Mouse (Mus musculus) right cerebral cortex, postnatal 14 days (tissue): ENCODE measurements around the gene Ache.

Experiments used
- DNase-seq: peaks from one replicate; pipeline ENCODE4 v3.0.0; 2022

Ache gene

DNA sequence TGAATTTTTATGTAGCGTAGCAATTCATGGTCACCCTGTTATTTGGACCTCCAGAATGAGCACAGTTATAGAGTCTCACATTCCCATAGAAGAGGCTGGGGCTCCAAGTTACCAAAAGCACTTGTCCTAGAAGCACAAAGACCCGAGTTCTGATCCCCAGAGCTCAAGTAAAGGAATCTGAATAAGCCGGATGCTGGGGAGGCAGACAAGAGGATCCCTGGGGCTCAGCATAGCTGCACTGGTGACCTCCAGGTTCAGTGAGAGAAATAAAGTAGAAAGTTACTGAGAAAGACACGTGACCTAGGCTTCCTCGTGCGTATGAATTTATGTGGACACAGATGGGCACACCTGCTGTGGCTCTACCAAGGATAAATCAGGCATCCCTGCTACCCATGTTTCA, 47.7 kb downstream of the Ache start:
- DNase-seq, result no peak

DNA sequence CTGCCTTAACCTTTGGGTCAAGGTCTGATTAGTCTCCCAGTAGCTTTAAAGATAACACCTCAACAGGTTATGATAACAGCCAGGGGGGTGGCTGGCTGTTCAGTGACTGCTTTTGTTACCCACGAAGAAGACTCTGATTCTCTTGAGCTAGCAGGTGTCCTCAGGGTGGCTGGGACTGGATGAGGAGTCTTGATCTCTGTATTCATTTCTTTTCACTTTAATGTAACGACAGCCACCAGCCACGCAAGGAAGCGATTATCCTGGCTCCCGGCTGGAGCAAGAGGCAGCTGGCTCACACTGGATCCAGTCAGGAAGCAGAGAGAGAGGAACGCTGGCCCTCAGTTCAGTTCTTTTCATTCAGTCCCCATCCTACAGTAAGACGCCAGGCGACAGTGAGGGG, 49.9 kb downstream of the Ache start:
- DNase-seq, result no peak

DNA sequence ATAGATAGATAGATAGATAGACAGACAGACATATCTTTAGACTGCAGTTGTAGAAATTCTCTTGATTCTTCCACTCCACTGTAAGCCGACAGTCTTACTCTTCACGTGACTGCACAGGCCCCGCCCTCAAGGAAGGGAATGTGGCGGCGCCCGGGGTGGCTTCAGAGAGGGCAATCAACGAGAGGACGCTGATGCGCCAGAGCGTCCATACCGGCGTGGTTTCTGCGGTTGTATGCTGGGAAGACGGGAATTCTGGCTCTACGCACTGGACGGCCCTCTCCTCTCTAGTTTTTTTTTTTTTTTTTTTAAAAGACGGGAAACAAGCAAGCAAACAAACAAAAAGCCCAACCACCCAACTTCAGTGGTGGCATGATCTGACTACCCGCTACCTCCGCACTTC, 50.9 kb downstream of the Ache start:
- peak; percentile 89 for DNase-seq

DNA sequence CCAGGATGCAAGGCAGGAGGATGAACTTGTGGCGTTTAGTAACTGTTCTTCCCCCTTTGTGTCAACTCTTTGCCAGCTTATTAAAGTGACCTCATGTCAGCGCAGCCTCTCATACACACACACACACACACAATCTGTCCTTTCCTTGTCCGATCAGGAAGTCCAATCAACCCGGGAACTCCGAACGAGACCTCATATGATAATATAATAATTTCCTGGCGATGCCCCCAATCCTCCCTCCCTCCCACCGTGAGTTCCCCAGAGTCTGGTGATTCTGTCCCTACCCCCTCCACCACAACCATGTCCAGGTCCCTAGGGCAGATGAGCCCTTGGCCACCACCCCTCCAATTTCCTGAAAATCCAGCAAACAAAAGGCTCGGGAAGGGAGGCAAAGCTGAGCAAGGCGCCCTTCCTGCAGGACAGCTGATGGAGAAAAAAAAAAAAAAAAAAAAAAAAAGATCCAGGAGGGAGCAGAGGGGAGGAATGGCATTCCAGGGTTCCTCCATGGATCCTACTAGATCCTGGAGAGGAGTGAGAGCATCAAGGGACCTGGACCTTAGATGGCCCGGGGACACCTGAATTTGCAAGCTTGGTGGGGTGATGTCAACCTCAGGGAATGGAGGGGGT, 51.5 kb downstream of the Ache start:
- no peak for DNase-seq

DNA sequence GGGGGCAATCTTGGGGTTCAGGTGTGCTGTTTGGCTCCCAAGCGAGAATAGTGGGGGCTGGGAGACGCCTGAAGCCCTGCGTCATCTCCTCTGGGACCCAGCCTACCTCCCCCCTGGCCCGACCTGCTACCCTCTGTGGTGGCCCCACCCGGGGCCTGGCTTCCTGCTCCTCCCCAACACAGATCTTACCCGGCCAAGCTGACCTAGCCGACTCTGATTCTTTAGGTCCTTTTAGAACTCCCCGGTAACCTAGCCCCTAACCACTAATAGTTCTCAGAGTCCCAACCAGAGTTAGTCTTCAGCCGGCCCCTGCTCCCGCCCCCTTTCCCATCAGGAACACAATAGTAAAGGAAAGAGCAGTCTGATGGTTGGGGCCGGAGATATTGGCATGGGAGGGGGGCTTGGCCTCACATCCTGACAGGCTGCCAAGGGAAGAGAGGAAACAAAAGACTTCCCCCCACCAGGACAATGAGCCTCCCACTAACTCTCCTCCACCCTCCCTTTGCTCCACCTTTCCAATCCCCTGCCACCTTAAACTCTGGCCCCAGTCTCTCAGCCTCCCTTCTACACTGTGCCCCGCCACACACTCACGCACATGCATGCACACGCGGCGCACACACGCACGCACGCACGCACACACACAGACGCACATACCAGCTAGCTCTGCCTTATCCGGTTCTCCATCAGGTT, 52.1 kb downstream of the Ache start:
- DNase-seq, result peak; percentile 30

DNA sequence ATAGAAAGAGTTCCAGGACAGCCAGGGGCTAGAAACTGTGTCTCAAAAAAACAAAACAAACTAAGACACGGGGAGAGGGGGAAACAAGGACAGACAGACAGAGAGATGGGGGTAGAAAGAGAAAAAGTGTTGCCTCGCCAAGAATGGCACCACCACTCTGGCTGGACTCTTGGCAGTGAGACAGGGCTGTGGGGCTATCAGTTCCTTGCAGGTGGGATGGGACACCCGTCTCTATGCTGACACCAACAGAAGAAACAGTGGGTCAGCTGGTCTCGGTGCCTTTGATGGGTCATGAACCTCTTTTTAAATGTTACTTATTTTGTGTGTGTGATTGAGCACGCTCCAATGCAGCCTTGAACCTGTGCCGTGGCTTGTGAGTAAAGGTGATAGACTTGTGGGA, 52.9 kb downstream of the Ache start:
- DNase-seq, result no peak

DNA sequence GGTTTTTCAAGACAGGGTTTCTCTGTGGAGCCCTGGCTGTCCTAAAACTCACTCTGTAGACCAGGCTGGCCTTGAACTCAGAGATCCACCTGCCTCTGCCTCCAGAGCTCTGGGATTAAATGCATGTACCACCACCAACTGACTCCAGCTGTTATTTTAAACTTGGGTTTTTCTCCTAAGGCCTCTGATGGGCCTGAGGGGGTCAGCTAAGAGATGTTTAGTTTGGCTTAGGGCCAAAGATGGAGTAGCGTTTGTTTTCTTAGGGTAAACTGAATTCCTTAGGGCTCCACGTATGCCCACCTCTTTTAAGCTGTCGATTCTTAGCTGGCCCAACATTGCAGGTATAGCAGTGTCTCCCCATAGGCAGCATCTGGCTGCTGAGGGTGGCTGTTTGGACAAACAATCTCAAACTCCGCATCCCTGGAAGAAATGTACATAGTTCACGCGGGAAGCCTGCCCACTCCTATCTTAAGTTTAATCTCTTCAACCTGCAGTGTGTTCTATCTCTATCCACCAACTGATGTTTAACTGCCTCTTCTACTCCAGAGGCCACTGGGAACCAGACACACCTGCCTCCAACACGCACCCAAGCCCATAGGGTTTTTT, 55.2 kb downstream of the Ache start:
- DNase-seq, result no peak

DNA sequence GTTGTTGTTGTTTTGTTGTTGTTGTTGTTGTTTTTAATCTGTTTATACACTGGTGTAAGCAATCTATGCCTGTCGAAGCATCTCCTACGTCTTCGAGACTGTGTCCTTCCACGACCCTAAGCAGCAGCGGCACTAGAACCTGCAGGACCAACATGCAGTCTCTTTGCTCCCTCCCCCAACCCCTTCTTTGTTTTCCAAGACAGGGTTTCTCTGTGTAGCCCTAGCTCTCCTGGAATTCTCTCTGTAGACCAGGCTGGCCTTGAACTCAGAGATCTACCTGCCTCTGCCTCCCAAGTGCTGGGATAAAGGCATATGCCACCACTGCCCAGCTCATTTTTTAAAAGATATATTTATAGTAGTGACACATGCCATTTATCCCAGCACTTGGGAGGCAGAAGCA, 56.1 kb downstream of the Ache start:
- DNase-seq, result no peak

DNA sequence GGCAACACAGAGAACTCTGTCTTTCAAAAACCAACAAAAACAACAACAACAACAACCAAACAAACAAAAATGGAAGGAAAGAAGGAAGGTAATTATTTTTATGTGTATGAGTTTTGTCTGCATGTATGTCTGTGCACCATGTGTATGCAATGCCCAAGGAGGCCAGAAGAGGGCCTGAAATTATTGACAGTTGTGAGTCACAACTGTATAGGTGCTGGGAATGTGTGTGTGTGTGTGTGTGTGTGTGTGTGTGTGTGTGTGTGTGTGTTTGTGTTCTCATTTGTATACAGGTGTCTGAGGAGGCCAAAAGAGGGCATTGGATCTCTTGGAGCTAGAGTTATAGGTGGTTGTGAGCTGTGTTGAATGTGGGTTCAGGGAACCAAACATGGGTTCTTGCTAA, 56.5 kb downstream of the Ache start:
- DNase-seq, result no peak
